Mouse (Mus musculus) midbrain, embryonic 14.5 days (tissue): Measurements from ENCODE around the gene Polr3h. TPM values are rescaled to one million over a fixed set of nuclear protein-coding genes. Genes with fewer than 3 reads are reported as not detected.
A peak's percentile ranks its signal among the peaks of the same experiment; 100 is the strongest.

Experiments used
- ATAC-seq: fragments of 200-750 bp; cut with Nextera tagmentation; 2 replicates; pipeline ENCODE4 v1.8.0; 2017; ENCODE audit warnings: moderate number of reproducible peaks, moderate library complexity; ENCODE audit not compliant: low FRiP score, low TSS enrichment
- DNase-seq: peaks from one replicate; pipeline ENCODE4 v3.0.0-alpha.2; 2015
- H3K27ac ChIP-seq: fragments of 300-500 bp; sonication (generic); replicated peaks from 2 replicates; pipeline ENCODE4 v1.5.1; 2014; ENCODE audit warnings: mild to moderate bottlenecking, low read depth, low read length, moderate library complexity
- H3K27me3 ChIP-seq: fragments of 300-500 bp; sonication (generic); 2 replicates; pipeline ENCODE4 v1.6.1; 2014; ENCODE audit warnings: low read length, control low read depth, mixed read lengths; ENCODE audit not compliant: control insufficient read depth, insufficient read depth
- H3K36me3 ChIP-seq: fragments of 300-500 bp; sonication (generic); 2 replicates; pipeline ENCODE4 v1.6.1; 2014; ENCODE audit warnings: low read length, control low read depth; ENCODE audit not compliant: control insufficient read depth, insufficient read depth
- H3K4me1 ChIP-seq: fragments of 300-500 bp; sonication (generic); 2 replicates; pipeline ENCODE4 v1.6.1; 2014; ENCODE audit warnings: mild to moderate bottlenecking, antibody characterized with exemption, low read length, control low read depth; ENCODE audit not compliant: control insufficient read depth, insufficient read depth
- H3K4me2 ChIP-seq: fragments of 300-500 bp; sonication (generic); 2 replicates; pipeline ENCODE4 v1.6.1; 2014; ENCODE audit warnings: mild to moderate bottlenecking, low read length, moderate library complexity
- H3K4me3 ChIP-seq: fragments of 300-500 bp; sonication (generic); replicated peaks from 2 replicates; pipeline ENCODE4 v1.5.1; 2014; ENCODE audit warnings: low read depth, low read length
- H3K9ac ChIP-seq: fragments of 300-500 bp; sonication (generic); replicated peaks from 2 replicates; pipeline ENCODE4 v1.6.1; 2014; ENCODE audit warnings: mild to moderate bottlenecking, low read length, moderate library complexity
- H3K9me3 ChIP-seq: fragments of 300-500 bp; sonication (generic); 2 replicates; pipeline ENCODE4 v1.6.1; 2016; ENCODE audit warnings: low read length, control low read depth, mixed read lengths; ENCODE audit not compliant: control insufficient read depth
- WGBS: fragments of 180-500 bp; shearing (Covaris S2); extraction: QIAGEN DNeasy Blood & Tissue Kit; methylation state at CpG from one replicate; pipeline ENCODE4 v1.1.7; 2014; 5-methylcytosine and 5-hydroxymethylcytosine counted together
- polyA plus RNA-seq: library from polyadenylated mRNA; unstranded; fragments of >200 nt; fragmentation: Nextera tagmentation; extraction: Ambion mirVana; gene quantifications from 2 replicates; pipeline ENCODE4 v1.2.1, GENCODE M21; 2014

The Polr3h gene
- polyA plus RNA-seq, 1 experiment from 2014 or later = 74.2 TPM

GRCm38 (mm10) chr15:81964980-81965545, 39.0 kb upstream of the Polr3h start:
- ATAC-seq (no peak), DNase-seq (peak; percentile 36)
- Histone ChIP-seq H3K27me3 (no peaks in the 10 kb centered on the region), H3K4me2 (no peak overlapping the region), H3K36me3 (no peaks in the 10 kb centered on the region), H3K4me3 (no peak overlapping the region), H3K9ac (no peak overlapping the region), H3K27ac (no peak overlapping the region), H3K4me1 (no peaks in the 10 kb centered on the region), H3K9me3 (no peaks in the 10 kb centered on the region)
- 42% methylated on average over 4 of the region's 4 CpGs for WGBS

- no peak for ATAC-seq
- H3K9ac ChIP-seq = no peak overlapping the region
- no peaks in the 10 kb centered on the region for H3K9me3 ChIP-seq
- H3K27me3 ChIP-seq = no peaks in the 10 kb centered on the region
- no peak overlapping the region for H3K4me3 ChIP-seq
- H3K27ac ChIP-seq = no peak overlapping the region
- WGBS = 63% methylated on average over 1 of the region's 1 CpGs
- H3K36me3 ChIP-seq = no peaks in the 10 kb centered on the region
- no peak overlapping the region for H3K4me2 ChIP-seq
- H3K4me1 ChIP-seq = no peaks in the 10 kb centered on the region
- no peak for DNase-seq
These were observed 38.2 kb upstream of the Polr3h start for GRCm38 (mm10) chr15:81964262-81964661.

DNA sequence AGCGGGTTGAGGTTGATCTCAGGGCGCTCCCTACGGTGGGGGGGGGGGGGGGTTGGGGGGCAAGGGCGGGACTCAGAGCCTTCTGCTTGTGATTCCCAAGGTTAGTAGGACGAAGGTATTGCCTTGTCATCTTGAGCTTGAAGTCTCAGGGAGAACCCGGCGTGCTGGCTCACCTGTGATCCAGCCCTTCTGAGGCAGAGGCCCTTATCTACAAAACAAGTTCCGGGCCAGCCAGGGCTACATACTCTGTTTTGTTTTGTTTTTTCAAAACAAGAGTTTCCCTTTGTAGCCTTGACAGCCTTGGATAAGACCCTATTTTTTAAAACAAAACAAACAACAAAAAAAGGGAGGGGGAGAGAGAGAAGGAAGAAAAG, 35.0 kb upstream of the Polr3h start:
- H3K9me3 ChIP-seq = no peaks in the 10 kb centered on the region
- no peak; the same call in 1 of the 2 replicates for ATAC-seq
- H3K4me2 ChIP-seq = peak overlapping the region; percentile 95
- WGBS = 2% methylated on average over 8 of the region's 8 CpGs
- no peaks in the 10 kb centered on the region for H3K27me3 ChIP-seq
- no peaks in the 10 kb centered on the region for H3K4me1 ChIP-seq
- H3K4me3 ChIP-seq = peak overlapping the region; percentile 59
- H3K36me3 ChIP-seq = no peaks in the 10 kb centered on the region
- H3K9ac ChIP-seq = peak overlapping the region; percentile 70
- no peak for DNase-seq
- no peak overlapping the region for H3K27ac ChIP-seq

DNA sequence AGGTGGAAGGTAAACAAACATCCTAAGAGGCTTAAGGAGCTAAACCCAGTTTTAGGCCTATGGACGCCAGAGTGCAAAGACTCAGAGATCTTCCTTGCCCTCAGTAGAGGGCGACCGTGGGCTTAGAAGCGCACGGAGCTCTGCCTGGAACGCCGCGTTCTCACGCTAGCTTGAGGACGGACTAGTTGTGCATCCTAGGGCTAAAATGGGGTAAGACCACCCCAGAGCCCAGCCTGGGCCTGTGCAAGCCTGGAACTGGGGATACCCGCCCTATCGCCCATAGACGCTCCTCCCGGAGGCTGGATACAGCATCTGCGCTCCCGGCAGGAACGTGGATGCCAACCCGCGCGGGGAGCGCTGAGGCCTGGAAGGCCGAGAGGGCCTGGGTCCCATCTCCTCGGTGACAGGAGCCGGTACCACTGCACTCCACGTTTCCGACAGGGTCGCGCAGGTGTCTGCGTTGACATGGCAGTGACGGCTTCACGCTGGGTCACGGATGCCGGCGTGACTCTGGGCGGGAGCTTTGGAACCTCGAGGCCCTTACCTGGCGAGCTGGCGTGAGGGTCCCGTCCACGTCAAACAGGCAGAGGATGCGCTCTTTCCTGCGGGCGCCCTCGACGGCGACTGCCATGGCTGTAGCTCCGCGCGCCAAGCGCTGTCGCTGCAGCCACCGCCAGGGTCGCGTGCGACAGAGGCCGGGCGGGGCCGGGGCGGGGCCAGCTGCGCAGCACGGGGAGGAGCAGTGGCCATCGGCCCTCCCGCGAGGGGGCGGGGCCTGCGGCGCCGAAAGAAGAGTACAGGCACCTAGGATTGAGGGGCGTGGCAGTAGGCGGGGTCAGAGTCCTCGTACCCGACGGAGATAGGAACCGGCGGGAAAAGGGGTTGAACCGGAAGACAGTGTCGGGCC, 34.4 kb upstream of the Polr3h start, which contains the start of gene Pmm1:
Gene Pmm1, minus strand, starts transcription at position 760 of the 907 bp plus-strand sequence.
- H3K9ac ChIP-seq = peak within 1 kb of the TSS; percentile 70
- DNase-seq = peak; percentile 99
- H3K27ac ChIP-seq = peak within 1 kb of the TSS; percentile 89
- H3K4me3 ChIP-seq = peak within 1 kb of the TSS; percentile 59
- no peaks in the 10 kb centered on the region for H3K9me3 ChIP-seq
- ATAC-seq = peak; percentile 96
- H3K4me2 ChIP-seq = peak within 1 kb of the TSS; percentile 95
- H3K36me3 ChIP-seq = peaks cover 2% of the 10 kb centered on the region
- under 1% methylated on average over 76 of the region's 77 CpGs for WGBS
- H3K27me3 ChIP-seq = no peaks in the 10 kb centered on the region
- no peaks in the 10 kb centered on the region for H3K4me1 ChIP-seq

GRCm38 (mm10) chr15:81958906-81959305, 32.9 kb upstream of the Polr3h start:
- Histone ChIP-seq H3K27me3 (no peaks in the 10 kb centered on the region), H3K9ac (no peak overlapping the region), H3K4me2 (no peak overlapping the region), H3K4me1 (no peaks in the 10 kb centered on the region), H3K9me3 (no peaks in the 10 kb centered on the region), H3K4me3 (no peak overlapping the region), H3K27ac (no peak overlapping the region), H3K36me3 (peaks cover 15% of the 10 kb centered on the region)
- no peak for DNase-seq
- ATAC-seq = no peak
- 93% methylated on average over 3 of the region's 3 CpGs for WGBS

DNA sequence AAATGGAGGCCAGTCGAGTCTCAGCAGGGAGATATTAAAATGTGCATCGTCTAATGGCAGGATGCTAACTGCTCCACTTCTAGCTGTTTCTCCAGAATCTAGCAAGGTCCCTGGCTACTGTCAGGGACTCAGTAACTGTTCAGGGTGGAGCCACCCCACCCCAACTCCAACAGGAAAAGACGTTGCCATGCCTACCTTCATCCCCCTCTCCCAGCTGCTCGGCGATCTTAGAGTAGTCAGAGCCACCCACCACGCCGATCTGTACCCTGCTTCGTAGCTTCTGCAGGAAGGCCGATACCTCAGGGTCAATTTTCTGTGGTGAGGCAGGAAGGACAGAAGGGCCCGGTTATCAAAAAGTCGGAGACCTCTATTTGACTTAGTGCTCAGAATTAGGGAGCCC, 31.6 kb upstream of the Polr3h start:
- WGBS = 90% methylated on average over 11 of the region's 11 CpGs
- Histone ChIP-seq H3K27ac (no peak overlapping the region), H3K4me3 (no peak overlapping the region), H3K27me3 (no peaks in the 10 kb centered on the region), H3K4me1 (no peaks in the 10 kb centered on the region), H3K9ac (no peak overlapping the region), H3K4me2 (no peak overlapping the region), H3K36me3 (peaks cover 21% of the 10 kb centered on the region), H3K9me3 (no peaks in the 10 kb centered on the region)
- DNase-seq (no peak), ATAC-seq (no peak)

GRCm38 (mm10) chr15:81956457-81956856, 30.4 kb upstream of the Polr3h start:
- H3K4me1 ChIP-seq = no peaks in the 10 kb centered on the region
- H3K9me3 ChIP-seq = no peaks in the 10 kb centered on the region
- no peak overlapping the region for H3K4me3 ChIP-seq
- no peak overlapping the region for H3K4me2 ChIP-seq
- peak; percentile 51 for DNase-seq
- H3K36me3 ChIP-seq = peaks cover 31% of the 10 kb centered on the region
- no peaks in the 10 kb centered on the region for H3K27me3 ChIP-seq
- no peak overlapping the region for H3K27ac ChIP-seq
- 53% methylated on average over 8 of the region's 8 CpGs for WGBS
- H3K9ac ChIP-seq = no peak overlapping the region
- ATAC-seq = no peak

DNA sequence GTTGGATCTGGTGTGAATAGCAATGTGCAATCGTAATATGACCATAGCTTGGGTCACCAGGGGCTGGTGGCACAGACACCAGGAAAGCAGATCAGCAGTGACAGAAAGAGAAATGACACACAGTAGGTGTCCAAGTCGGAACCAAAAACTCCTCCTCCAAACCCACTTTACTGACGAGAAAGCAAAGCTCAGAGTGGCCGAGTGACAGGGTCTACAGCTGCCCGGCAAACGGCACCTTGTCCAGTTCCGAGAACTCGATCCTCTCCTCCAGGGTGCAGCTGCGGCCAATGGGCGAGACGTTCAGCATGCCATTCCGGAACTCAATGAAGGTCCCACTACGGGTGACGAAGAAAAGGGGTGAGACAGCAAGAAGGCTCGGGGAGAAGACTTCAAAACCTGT, 29.4 kb upstream of the Polr3h start:
- DNase-seq (no peak), ATAC-seq (no peak)
- Histone ChIP-seq H3K9ac (no peak overlapping the region), H3K36me3 (peaks cover 39% of the 10 kb centered on the region), H3K27me3 (no peaks in the 10 kb centered on the region), H3K4me2 (no peak overlapping the region), H3K27ac (no peak overlapping the region), H3K4me1 (no peaks in the 10 kb centered on the region), H3K4me3 (no peak overlapping the region), H3K9me3 (no peaks in the 10 kb centered on the region)
- 93% methylated on average over 15 of the region's 15 CpGs for WGBS

GRCm38 (mm10) chr15:81954716-81955115, 28.7 kb upstream of the Polr3h start:
- ATAC-seq = no peak
- 94% methylated on average over 6 of the region's 6 CpGs for WGBS
- Histone ChIP-seq H3K4me1 (no peaks in the 10 kb centered on the region), H3K9ac (no peak overlapping the region), H3K36me3 (peaks cover 41% of the 10 kb centered on the region), H3K9me3 (no peaks in the 10 kb centered on the region), H3K27ac (no peak overlapping the region), H3K4me3 (no peak overlapping the region), H3K27me3 (no peaks in the 10 kb centered on the region), H3K4me2 (no peak overlapping the region)
- no peak for DNase-seq
